Mouse (Mus musculus): ENCODE data around the gene Gm21976. TPM values are rescaled to one million over a fixed set of nuclear protein-coding genes. Genes with fewer than 3 reads are reported as not detected.

Gm21976 gene
- polyA plus RNA-seq, 1 experiment = not detected

GRCm38 (mm10) chr13:98274023-98274422 lies 5.7 kb upstream of the Gm21976 start:
- DNase-seq (ENCODE audit: low read depth in 1 of 2, low spot score in 2 of 2) = no peak
- H3K27ac ChIP-seq (ENCODE audit: insufficient read depth, low read length) = no peak overlapping the region
- 84% methylated on average over 9 of the region's 9 CpGs for WGBS
- H3K4me1 ChIP-seq (ENCODE audit: control insufficient read depth, insufficient read depth, insufficient read length) = no peaks in the 10 kb centered on the region
- no peak overlapping the region for H3K4me3 ChIP-seq (ENCODE audit: extremely low read depth, insufficient read depth, insufficient read length)
- H3K27me3 ChIP-seq (ENCODE audit: control insufficient read depth, insufficient read depth, low read length) = no peaks in the 10 kb centered on the region
- peaks cover 23% of the 10 kb centered on the region for H3K36me3 ChIP-seq (ENCODE audit: control insufficient read depth, insufficient read depth, low read length)
- no peak for TF ChIP-seq POLR2A (IDR thresholded peaks at IDR 0.05; ENCODE audit: low read depth, low read length)
- TF ChIP-seq CTCF (IDR thresholded peaks at IDR 0.05; ENCODE audit: extremely low read depth, insufficient read depth, insufficient read length, insufficient replicate concordance) = no peak

GRCm38 (mm10) chr13:98275646-98276045 lies 4.0 kb upstream of the Gm21976 start:
- no peak for DNase-seq (ENCODE audit: low read depth in 1 of 2, low spot score in 2 of 2)
- Histone ChIP-seq H3K4me1 (ENCODE audit: control insufficient read depth, insufficient read depth, insufficient read length) (no peaks in the 10 kb centered on the region), H3K27ac (ENCODE audit: insufficient read depth, low read length) (no peak overlapping the region), H3K36me3 (ENCODE audit: control insufficient read depth, insufficient read depth, low read length) (peaks cover 21% of the 10 kb centered on the region), H3K27me3 (ENCODE audit: control insufficient read depth, insufficient read depth, low read length) (no peaks in the 10 kb centered on the region), H3K4me3 (ENCODE audit: extremely low read depth, insufficient read depth, insufficient read length) (no peak overlapping the region)
- 45% methylated on average over 4 of the region's 4 CpGs for WGBS
- no peak for TF ChIP-seq CTCF (IDR thresholded peaks at IDR 0.05; ENCODE audit: extremely low read depth, insufficient read depth, insufficient read length, insufficient replicate concordance)
- no peak for TF ChIP-seq POLR2A (IDR thresholded peaks at IDR 0.05; ENCODE audit: low read depth, low read length)

GRCm38 (mm10) chr13:98276253-98276652 lies 3.4 kb upstream of the Gm21976 start:
- H3K4me1 ChIP-seq (ENCODE audit: control insufficient read depth, insufficient read depth, insufficient read length) = no peaks in the 10 kb centered on the region
- TF ChIP-seq POLR2A (IDR thresholded peaks at IDR 0.05; ENCODE audit: low read depth, low read length) (no peak), CTCF (IDR thresholded peaks at IDR 0.05; ENCODE audit: extremely low read depth, insufficient read depth, insufficient read length, insufficient replicate concordance) (no peak)
- WGBS = 87% methylated on average over 7 of the region's 7 CpGs
- H3K4me3 ChIP-seq (ENCODE audit: extremely low read depth, insufficient read depth, insufficient read length) = no peak overlapping the region
- no peak for DNase-seq (ENCODE audit: low read depth in 1 of 2, low spot score in 2 of 2)
- no peak overlapping the region for H3K27ac ChIP-seq (ENCODE audit: insufficient read depth, low read length)
- H3K36me3 ChIP-seq (ENCODE audit: control insufficient read depth, insufficient read depth, low read length) = peaks cover 17% of the 10 kb centered on the region
- H3K27me3 ChIP-seq (ENCODE audit: control insufficient read depth, insufficient read depth, low read length) = no peaks in the 10 kb centered on the region

GRCm38 (mm10) chr13:98277501-98277900 lies 2.2 kb upstream of the Gm21976 start:
- TF ChIP-seq CTCF (IDR thresholded peaks at IDR 0.05; ENCODE audit: extremely low read depth, insufficient read depth, insufficient read length, insufficient replicate concordance) (no peak), POLR2A (IDR thresholded peaks at IDR 0.05; ENCODE audit: low read depth, low read length) (no peak)
- 78% methylated on average over 2 of the region's 2 CpGs for WGBS
- no peak overlapping the region for H3K4me3 ChIP-seq (ENCODE audit: extremely low read depth, insufficient read depth, insufficient read length)
- no peak overlapping the region for H3K27ac ChIP-seq (ENCODE audit: insufficient read depth, low read length)
- no peaks in the 10 kb centered on the region for H3K27me3 ChIP-seq (ENCODE audit: control insufficient read depth, insufficient read depth, low read length)
- DNase-seq (ENCODE audit: low read depth in 1 of 2, low spot score in 2 of 2) = no peak
- H3K4me1 ChIP-seq (ENCODE audit: control insufficient read depth, insufficient read depth, insufficient read length) = no peaks in the 10 kb centered on the region
- H3K36me3 ChIP-seq (ENCODE audit: control insufficient read depth, insufficient read depth, low read length) = peaks cover 12% of the 10 kb centered on the region

- H3K4me1 ChIP-seq (ENCODE audit: control insufficient read depth, insufficient read depth, insufficient read length) = no peaks in the 10 kb centered on the region
- WGBS = 57% methylated on average over 12 of the region's 12 CpGs
- DNase-seq (ENCODE audit: low read depth in 1 of 2, low spot score in 2 of 2) = no peak
- TF ChIP-seq CTCF (IDR thresholded peaks at IDR 0.05; ENCODE audit: extremely low read depth, insufficient read depth, insufficient read length, insufficient replicate concordance) (no peak), POLR2A (IDR thresholded peaks at IDR 0.05; ENCODE audit: low read depth, low read length) (no peak)
- no peaks in the 10 kb centered on the region for H3K27me3 ChIP-seq (ENCODE audit: control insufficient read depth, insufficient read depth, low read length)
- H3K4me3 ChIP-seq (ENCODE audit: extremely low read depth, insufficient read depth, insufficient read length) = no peak overlapping the region
- no peak overlapping the region for H3K27ac ChIP-seq (ENCODE audit: insufficient read depth, low read length)
- H3K36me3 ChIP-seq (ENCODE audit: control insufficient read depth, insufficient read depth, low read length) = no peaks in the 10 kb centered on the region
These were observed 1.4 kb downstream of the Gm21976 start for GRCm38 (mm10) chr13:98280990-98281650.

GRCm38 (mm10) chr13:98290719-98291118 lies 11.0 kb downstream of the Gm21976 start:
- no peaks in the 10 kb centered on the region for H3K27me3 ChIP-seq (ENCODE audit: control insufficient read depth, insufficient read depth, low read length)
- no peak overlapping the region for H3K4me3 ChIP-seq (ENCODE audit: extremely low read depth, insufficient read depth, insufficient read length)
- WGBS = 57% methylated on average over 2 of the region's 2 CpGs
- no peaks in the 10 kb centered on the region for H3K36me3 ChIP-seq (ENCODE audit: control insufficient read depth, insufficient read depth, low read length)
- no peak for DNase-seq (ENCODE audit: low read depth in 1 of 2, low spot score in 2 of 2)
- TF ChIP-seq POLR2A (IDR thresholded peaks at IDR 0.05; ENCODE audit: low read depth, low read length) = no peak
- no peak for TF ChIP-seq CTCF (IDR thresholded peaks at IDR 0.05; ENCODE audit: extremely low read depth, insufficient read depth, insufficient read length, insufficient replicate concordance)
- H3K4me1 ChIP-seq (ENCODE audit: control insufficient read depth, insufficient read depth, insufficient read length) = no peaks in the 10 kb centered on the region
- no peak overlapping the region for H3K27ac ChIP-seq (ENCODE audit: insufficient read depth, low read length)

- Histone ChIP-seq H3K27me3 (ENCODE audit: control insufficient read depth, insufficient read depth, low read length) (no peaks in the 10 kb centered on the region), H3K4me1 (ENCODE audit: control insufficient read depth, insufficient read depth, insufficient read length) (no peaks in the 10 kb centered on the region), H3K27ac (ENCODE audit: insufficient read depth, low read length) (no peak overlapping the region), H3K4me3 (ENCODE audit: extremely low read depth, insufficient read depth, insufficient read length) (no peak overlapping the region), H3K36me3 (ENCODE audit: control insufficient read depth, insufficient read depth, low read length) (no peaks in the 10 kb centered on the region)
- TF ChIP-seq POLR2A (IDR thresholded peaks at IDR 0.05; ENCODE audit: low read depth, low read length) (no peak), CTCF (IDR thresholded peaks at IDR 0.05; ENCODE audit: extremely low read depth, insufficient read depth, insufficient read length, insufficient replicate concordance) (no peak)
- WGBS = 80% methylated on average over 8 of the region's 8 CpGs
- DNase-seq (ENCODE audit: low read depth in 1 of 2, low spot score in 2 of 2) = no peak
These were observed 12.0 kb downstream of the Gm21976 start for GRCm38 (mm10) chr13:98291712-98292111.
